Mouse (Mus musculus): ENCODE results near the gene Exoc3l.

DNA sequence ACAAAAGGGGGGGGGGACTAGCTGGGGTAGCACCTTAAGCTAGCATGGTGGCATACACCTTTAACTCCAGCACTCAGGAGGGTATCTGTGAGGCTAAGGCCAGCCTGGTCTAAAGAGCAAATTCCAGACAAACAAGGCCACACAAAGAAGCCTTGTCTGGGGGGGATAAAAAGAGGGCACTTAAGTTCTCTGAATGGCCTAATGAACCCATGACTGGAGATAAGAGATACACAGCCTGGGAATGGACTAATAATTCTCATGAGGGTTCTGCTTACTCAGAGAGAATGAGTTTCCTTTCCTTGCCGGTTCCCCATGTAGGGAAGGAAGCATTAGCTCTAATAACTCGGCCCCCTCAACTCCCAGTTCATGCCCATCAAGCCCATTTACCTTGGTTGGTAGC lies 36.6 kb upstream of the Exoc3l start:
- TF ChIP-seq CTCF (IDR thresholded peaks at IDR 0.05; ENCODE audit: extremely low read depth, insufficient read length, insufficient replicate concordance, low read depth, low read length): no peak
- TF ChIP-seq POLR2A (IDR thresholded peaks at IDR 0.05; ENCODE audit: low read depth, low read length): no peak

Measured in small intestine, adult 2 months (tissue).